ENCODE assay signal across 8 mouse cellular contexts in the genomic region with DNA sequence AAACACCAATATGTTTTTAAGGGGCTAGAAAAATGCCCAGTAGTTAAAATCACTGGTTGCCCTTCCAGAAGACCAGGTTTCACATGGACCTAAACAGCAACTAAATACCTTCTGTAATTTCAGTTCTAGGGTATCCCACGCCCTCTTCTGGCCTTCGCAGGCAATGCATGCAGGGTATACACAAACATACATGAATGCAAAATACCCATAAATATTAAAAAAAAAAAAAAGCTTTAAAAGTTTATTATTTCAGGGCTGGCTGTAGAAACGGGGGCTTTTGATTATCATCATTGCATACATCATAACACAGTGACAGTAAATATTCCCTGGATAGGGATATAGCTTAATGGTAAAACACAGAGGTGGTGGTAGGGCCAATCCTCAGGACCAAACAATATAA. TPM values are rescaled to one million over a fixed set of nuclear protein-coding genes. Genes with fewer than 3 reads are reported as not detected.
DNase-seq lines count a peak whose midpoint lies in the region; ATAC-seq and TF ChIP-seq lines count a peak whose summit lies in the region.

No protein-coding gene starts in this region.

- no peak for ATAC-seq in forebrain, embryonic 12.5 days (ENCODE audit: low FRiP score)
- ATAC-seq in intestine, embryonic 15.5 days: no peak
- no peak for ATAC-seq in liver, embryonic 14.5 days (ENCODE audit: insufficient read depth)
- ATAC-seq in neural tube, embryonic 11.5 days (ENCODE audit: insufficient read depth, low FRiP score, low TSS enrichment): no peak

- no peak for TF ChIP-seq EP300 in liver, embryonic 14.5 days (IDR thresholded peaks at IDR 0.05; ENCODE audit: low read depth)

- WGBS in forebrain, embryonic 12.5 days: 8% methylated on average over 3 of the region's 3 CpGs
- WGBS in intestine, embryonic 15.5 days: 22% methylated on average over 3 of the region's 3 CpGs
- 2% methylated on average over 3 of the region's 3 CpGs for WGBS in liver, embryonic 14.5 days (ENCODE audit: insufficient replicate concordance)
- WGBS in neural tube, embryonic 11.5 days: 12% methylated on average over 3 of the region's 3 CpGs

- peak; percentile 46 for DNase-seq in right cerebral cortex, postnatal 4 days
- DNase-seq in right cerebral cortex, postnatal 25 days: no peak
- peak; percentile 80 for DNase-seq in c-Kit-positive CD71-negative TER-119-negative erythroid progenitor cells, embryonic 14.5 days (ENCODE audit: low read depth)
- DNase-seq in liver, embryonic 14.5 days (ENCODE audit: low read depth in 3 of 3, low spot score in 3 of 3): peak; percentile 59 to 73 (median 63)
- DNase-seq in neural tube, embryonic 11.5 days (ENCODE audit: low spot score): peak; percentile 54
- DNase-seq in gastrocnemius, adult 8-10 months (ENCODE audit: low spot score in 2 of 2): no peak

- peaks cover 33% of the 10 kb centered on the region for H3K36me3 ChIP-seq in forebrain, embryonic 12.5 days (replicated peaks)
- no peaks in the 10 kb centered on the region for H3K36me3 ChIP-seq in intestine, embryonic 15.5 days
- H3K36me3 ChIP-seq in liver, embryonic 14.5 days (replicated peaks; ENCODE audit: control insufficient read depth, insufficient read depth, low read depth): peaks cover 19% of the 10 kb centered on the region
- H3K36me3 ChIP-seq in neural tube, embryonic 11.5 days (ENCODE audit: control insufficient read depth, insufficient read depth, low read length): peaks cover 5% of the 10 kb centered on the region

- peak overlapping the region; percentile 74 for H3K4me2 ChIP-seq in forebrain, embryonic 12.5 days
- peak overlapping the region; percentile 64 for H3K4me2 ChIP-seq in intestine, embryonic 15.5 days (replicated peaks)
- peak overlapping the region; percentile 93 for H3K4me2 ChIP-seq in liver, embryonic 14.5 days (ENCODE audit: low read depth)
- peak overlapping the region; percentile 77 for H3K4me2 ChIP-seq in neural tube, embryonic 11.5 days (ENCODE audit: low read depth)

- H3K27me3 ChIP-seq in forebrain, embryonic 12.5 days: no peaks in the 10 kb centered on the region
- no peaks in the 10 kb centered on the region for H3K27me3 ChIP-seq in intestine, embryonic 15.5 days (replicated peaks)
- no peaks in the 10 kb centered on the region for H3K27me3 ChIP-seq in liver, embryonic 14.5 days (ENCODE audit: control insufficient read depth, insufficient read depth, low read length)
- H3K27me3 ChIP-seq in neural tube, embryonic 11.5 days (ENCODE audit: control insufficient read depth, insufficient read depth, low read length): no peaks in the 10 kb centered on the region

- H3K9me3 ChIP-seq in forebrain, embryonic 12.5 days: no peaks in the 10 kb centered on the region
- no peaks in the 10 kb centered on the region for H3K9me3 ChIP-seq in intestine, embryonic 15.5 days
- no peaks in the 10 kb centered on the region for H3K9me3 ChIP-seq in liver, embryonic 14.5 days (ENCODE audit: control insufficient read depth, low read length)
- H3K9me3 ChIP-seq in neural tube, embryonic 11.5 days (ENCODE audit: control insufficient read depth, low read length): no peaks in the 10 kb centered on the region

- no peak overlapping the region for H3K9ac ChIP-seq in forebrain, embryonic 12.5 days
- no peak overlapping the region for H3K9ac ChIP-seq in intestine, embryonic 15.5 days
- peak overlapping the region; percentile 98 for H3K9ac ChIP-seq in liver, embryonic 14.5 days (replicated peaks)
- no peak overlapping the region for H3K9ac ChIP-seq in neural tube, embryonic 11.5 days (ENCODE audit: low read length)

- peaks cover 24% of the 10 kb centered on the region for H3K4me1 ChIP-seq in forebrain, embryonic 12.5 days
- H3K4me1 ChIP-seq in intestine, embryonic 15.5 days (replicated peaks): peaks cover 5% of the 10 kb centered on the region; the same call in 1 of the 2 replicates
- H3K4me1 ChIP-seq in liver, embryonic 14.5 days (replicated peaks; ENCODE audit: control insufficient read depth in 2 of 2, insufficient read depth in 2 of 2, low read length in 1 of 2): peaks cover 36 to 39% of the 10 kb centered on the region in 2 experiments
- H3K4me1 ChIP-seq in neural tube, embryonic 11.5 days (ENCODE audit: control insufficient read depth, insufficient read depth, low read length): peaks cover 4% of the 10 kb centered on the region; the same call in 1 of the 2 replicates

- peak overlapping the region; percentile 100 for H3K4me3 ChIP-seq in forebrain, embryonic 12.5 days (replicated peaks)
- H3K4me3 ChIP-seq in intestine, embryonic 15.5 days (replicated peaks): peak overlapping the region; percentile 99
- peak overlapping the region; percentile 83 to 91; a peak in 3 of 4 replicates for H3K4me3 ChIP-seq in liver, embryonic 14.5 days (ENCODE audit: insufficient read depth in 1 of 2, low read depth in 2 of 2, low read length in 2 of 2)
- peak overlapping the region; percentile 85 for H3K4me3 ChIP-seq in neural tube, embryonic 11.5 days (ENCODE audit: low read depth, low read length)

- H3K27ac ChIP-seq in forebrain, embryonic 12.5 days: no peak overlapping the region
- no peak overlapping the region for H3K27ac ChIP-seq in intestine, embryonic 15.5 days
- no peak overlapping the region for H3K27ac ChIP-seq in liver, embryonic 14.5 days
- H3K27ac ChIP-seq in neural tube, embryonic 11.5 days (ENCODE audit: low read depth, low read length): no peak overlapping the region

- TF ChIP-seq CTCF in liver, embryonic 14.5 days (IDR thresholded peaks at IDR 0.05; ENCODE audit: low read depth): peak; percentile 77

RNA-seq across cellular contexts. Expression of a gene that starts 1.5 kb away (rescaled TPM):
- polyA plus RNA-seq in forebrain, embryonic 12.5 days (2016; fragmentation: Nextera tagmentation; extraction: Ambion mirVana): 86.9 and 95.5 TPM in 2 replicates
- 53.1 and 61.1 TPM in 2 replicates for polyA plus RNA-seq in intestine, embryonic 15.5 days (2015; fragmentation: Nextera tagmentation; extraction: Ambion mirVana)
- polyA plus RNA-seq in liver, embryonic 14.5 days (2012; rRNA removed): 15.4 and 25.2 TPM in 2 replicates
- polyA plus RNA-seq in liver, embryonic 14.5 days (2014; fragmentation: Nextera tagmentation; extraction: Ambion mirVana): 35.6 and 39.9 TPM in 2 replicates
- polyA plus RNA-seq in neural tube, embryonic 11.5 days (2014; fragmentation: Nextera tagmentation; extraction: Ambion mirVana): 69.9 and 75.0 TPM in 2 replicates
- total RNA-seq in gastrocnemius, adult 8-10 months (2022): 10 to 100 TPM; 10.4 to 14.4 (median 12.3) TPM

Comparison
In these comparisons a context has a peak if more than half of its experiments do, and no peak if none do; other contexts are left out.
1. DNase-seq: peak in right cerebral cortex, postnatal 4 days (single experiment), c-Kit-positive CD71-negative TER-119-negative erythroid progenitor cells, embryonic 14.5 days (single experiment), liver, embryonic 14.5 days (3 of 3) and neural tube, embryonic 11.5 days (single experiment); none in right cerebral cortex, postnatal 25 days (single experiment) and gastrocnemius, adult 8-10 months (0 of 2).
2. Peak in every context shown above with its lines, with median percentiles within 50 percentile points of each other: H3K4me2 ChIP-seq and H3K4me3 ChIP-seq.